Mouse (Mus musculus): ENCODE results near the gene Insig2. TPM values are rescaled to one million over a fixed set of nuclear protein-coding genes. Genes with fewer than 3 reads are reported as not detected.
A peak's percentile ranks its signal among the peaks of the same experiment; 100 is the strongest.

Gene Insig2
- polyA plus RNA-seq, 1 experiment from 2014 or later: 38.9 TPM

DNA sequence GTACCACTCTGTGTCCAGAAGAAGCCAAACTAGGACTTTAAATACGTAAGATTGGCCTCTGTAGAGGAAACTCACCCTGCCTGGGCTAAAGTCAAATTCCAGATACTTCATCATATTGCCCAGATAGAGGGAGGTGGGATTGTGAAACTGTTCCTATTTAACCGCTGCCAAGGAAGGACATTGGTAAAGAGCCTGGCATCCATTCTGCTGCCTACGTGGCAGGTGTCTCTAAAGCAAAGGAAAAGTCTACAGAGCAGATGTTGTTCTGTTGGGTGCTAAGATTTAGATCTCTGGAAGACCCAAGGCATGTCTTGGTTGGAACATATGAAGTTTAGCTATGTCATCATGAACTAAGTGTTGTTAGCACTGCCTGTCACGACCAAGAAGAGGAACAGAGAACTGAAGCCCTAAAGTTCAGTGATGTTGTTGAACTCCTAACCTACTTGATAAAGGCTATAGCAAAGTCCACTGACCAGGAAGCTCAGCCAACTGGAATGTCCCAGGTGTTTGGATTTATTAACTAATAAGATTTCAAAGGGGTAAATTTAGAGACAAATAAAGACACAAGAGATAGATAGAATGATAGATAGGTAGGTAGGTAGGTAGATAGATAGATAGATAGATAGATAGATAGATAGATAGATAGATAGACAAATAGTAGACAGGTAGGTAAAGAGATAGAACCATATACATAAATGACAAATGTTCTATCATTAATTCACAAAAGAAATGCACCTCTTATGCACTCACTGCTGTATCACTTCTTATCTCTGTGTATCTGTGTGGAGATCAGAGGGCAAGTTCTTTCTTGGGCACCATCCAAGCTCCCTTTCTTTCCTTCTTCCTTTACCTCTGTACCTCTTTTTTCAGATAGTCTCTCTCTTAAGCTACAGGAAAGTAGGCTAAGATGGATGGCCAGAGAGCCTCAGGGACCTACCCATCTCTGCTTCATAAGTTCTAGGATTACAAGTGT lies 16.8 kb upstream of the Insig2 start:
- no peaks in the 10 kb centered on the region for H3K27me3 ChIP-seq (replicated peaks; ENCODE audit: control insufficient read depth, insufficient read depth, low read length)
- no peaks in the 10 kb centered on the region for H3K4me1 ChIP-seq (replicated peaks; ENCODE audit: control insufficient read depth, insufficient read depth, low read length)
- ATAC-seq: no peak
- H3K4me2 ChIP-seq (replicated peaks; ENCODE audit: low read depth): no peak overlapping the region
- no peak overlapping the region for H3K9ac ChIP-seq (ENCODE audit: low read depth, low read length)
- H3K27ac ChIP-seq (ENCODE audit: low read depth, low read length): no peak overlapping the region
- H3K4me3 ChIP-seq (ENCODE audit: low read depth, low read length): no peak overlapping the region
- TF ChIP-seq CTCF (IDR thresholded peaks at IDR 0.05; ENCODE audit: low read depth): no peak
- 76% methylated on average over 4 of the region's 4 CpGs for WGBS
- H3K9me3 ChIP-seq (ENCODE audit: control insufficient read depth): no peaks in the 10 kb centered on the region
- no peaks in the 10 kb centered on the region for H3K36me3 ChIP-seq (ENCODE audit: control insufficient read depth, insufficient read depth)

DNA sequence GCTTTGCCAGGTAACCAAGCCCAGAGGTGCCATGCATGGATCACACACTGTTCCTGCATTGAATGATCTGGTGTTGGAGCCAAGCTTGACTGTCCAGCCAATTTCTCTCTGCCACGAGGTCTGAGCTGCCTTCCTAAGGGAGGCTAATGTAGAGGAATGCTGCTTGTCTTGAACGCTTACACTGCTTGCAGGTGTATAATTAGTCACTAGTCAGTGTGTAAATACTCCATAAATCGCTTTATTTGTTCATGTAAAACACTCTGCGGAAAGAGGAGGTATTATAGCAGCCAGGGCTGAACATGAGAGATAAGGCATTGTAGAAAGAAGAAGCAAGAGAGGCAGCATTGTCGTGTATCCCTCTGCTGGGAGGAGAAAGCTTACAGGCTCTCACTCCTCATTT lies 11.6 kb upstream of the Insig2 start:
- Histone ChIP-seq H3K36me3 (ENCODE audit: control insufficient read depth, insufficient read depth) (no peaks in the 10 kb centered on the region), H3K4me1 (replicated peaks; ENCODE audit: control insufficient read depth, insufficient read depth, low read length) (no peaks in the 10 kb centered on the region), H3K27ac (ENCODE audit: low read depth, low read length) (no peak overlapping the region), H3K4me3 (ENCODE audit: low read depth, low read length) (no peak overlapping the region), H3K27me3 (replicated peaks; ENCODE audit: control insufficient read depth, insufficient read depth, low read length) (no peaks in the 10 kb centered on the region), H3K4me2 (replicated peaks; ENCODE audit: low read depth) (no peak overlapping the region), H3K9ac (ENCODE audit: low read depth, low read length) (no peak overlapping the region), H3K9me3 (ENCODE audit: control insufficient read depth) (no peaks in the 10 kb centered on the region)
- no peak for TF ChIP-seq CTCF (IDR thresholded peaks at IDR 0.05; ENCODE audit: low read depth)
- 20% methylated on average over 5 of the region's 5 CpGs for WGBS
- ATAC-seq: no peak

DNA sequence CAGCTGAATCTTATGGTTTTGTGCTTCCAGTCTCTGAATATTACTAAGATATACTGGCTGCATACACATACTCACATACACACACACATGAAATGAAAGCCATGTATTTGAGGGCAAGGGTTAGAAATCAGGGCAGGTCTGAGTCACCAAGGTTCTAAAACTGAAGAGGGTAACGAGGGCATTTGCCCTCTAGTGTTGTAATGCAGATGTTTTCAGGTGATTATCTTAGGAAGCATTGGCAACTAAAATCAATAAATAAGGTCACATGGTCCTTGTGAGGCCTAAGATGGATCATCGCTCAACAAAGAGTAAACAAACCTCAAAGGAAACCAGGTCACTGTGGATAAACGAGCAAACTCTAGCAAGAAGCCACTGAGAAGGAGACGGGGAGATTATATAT lies 3.4 kb upstream of the Insig2 start:
- H3K4me1 ChIP-seq (replicated peaks; ENCODE audit: control insufficient read depth, insufficient read depth, low read length): no peaks in the 10 kb centered on the region

DNA sequence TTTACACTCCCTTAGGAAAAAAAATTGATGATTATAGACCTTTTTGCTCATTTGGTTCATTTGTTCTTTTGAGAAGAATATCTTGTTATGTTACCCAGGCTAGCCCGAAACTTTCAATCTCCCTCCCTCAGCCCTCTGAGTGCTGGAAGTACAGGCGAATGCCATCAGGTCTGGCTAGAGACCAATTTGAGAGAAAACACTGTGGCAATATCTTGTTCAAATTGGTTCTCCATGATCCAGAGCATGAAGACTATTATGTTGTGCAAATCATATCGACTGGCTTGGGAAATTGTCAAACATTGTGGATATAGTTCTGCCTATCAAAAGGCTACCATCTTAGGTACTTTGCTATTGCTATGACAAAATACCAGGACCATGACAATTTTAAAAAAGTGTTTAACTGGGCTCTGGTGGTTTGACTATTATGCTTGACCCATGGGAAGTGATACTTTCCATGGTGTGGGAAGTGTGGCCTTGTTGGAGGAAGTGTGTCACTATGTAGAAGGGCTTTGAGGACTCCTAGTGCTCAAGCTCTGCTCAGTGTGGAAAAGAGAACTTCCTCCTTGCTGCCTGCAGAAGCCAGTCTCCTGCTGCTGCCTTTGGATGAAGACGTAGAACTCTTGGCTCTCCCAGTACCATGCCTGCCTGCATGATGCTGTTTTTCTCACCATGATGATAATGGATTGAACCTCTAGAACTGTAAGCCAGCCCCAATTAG lies 1.8 kb upstream of the Insig2 start:
- no peak overlapping the region for H3K4me2 ChIP-seq (replicated peaks; ENCODE audit: low read depth)

More for the DNA sequence above, 3.4 kb upstream of the Insig2 start:
- peak; percentile 49; the same call in 1 of the 2 replicates for ATAC-seq
- no peak overlapping the region for H3K27ac ChIP-seq (ENCODE audit: low read depth, low read length)
- WGBS: 26% methylated on average over 4 of the region's 4 CpGs
- H3K9ac ChIP-seq (ENCODE audit: low read depth, low read length): no peak overlapping the region
- H3K4me2 ChIP-seq (replicated peaks; ENCODE audit: low read depth): no peak overlapping the region
- H3K36me3 ChIP-seq (ENCODE audit: control insufficient read depth, insufficient read depth): no peaks in the 10 kb centered on the region
- no peak overlapping the region for H3K4me3 ChIP-seq (ENCODE audit: low read depth, low read length)
- no peaks in the 10 kb centered on the region for H3K27me3 ChIP-seq (replicated peaks; ENCODE audit: control insufficient read depth, insufficient read depth, low read length)
- TF ChIP-seq CTCF (IDR thresholded peaks at IDR 0.05; ENCODE audit: low read depth): 0 out of 2 replicates have a peak, but pooled peaks have one; percentile 10
- no peaks in the 10 kb centered on the region for H3K9me3 ChIP-seq (ENCODE audit: control insufficient read depth)

DNA sequence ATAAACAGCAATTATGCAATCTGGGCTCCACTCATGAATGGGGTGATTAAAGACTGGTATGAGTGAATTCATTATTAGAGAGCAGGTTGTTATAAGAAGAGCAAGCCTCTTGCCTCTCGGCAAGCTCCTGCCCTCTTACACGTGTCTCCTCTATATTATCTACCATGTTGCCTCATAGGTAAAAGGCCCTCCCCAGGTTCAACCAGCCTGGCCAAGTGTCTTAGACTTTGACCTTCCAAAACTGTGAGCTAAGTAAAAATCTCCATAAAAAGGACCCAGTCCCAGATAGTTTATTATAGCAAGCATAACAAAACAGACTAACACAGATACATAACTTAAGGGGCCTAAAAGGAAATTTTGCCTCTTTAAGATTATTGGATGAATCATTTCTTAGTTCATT lies 1.8 kb downstream of the Insig2 start:
- H3K4me3 ChIP-seq (ENCODE audit: low read depth, low read length): no peak overlapping the region
- no peak overlapping the region for H3K4me2 ChIP-seq (replicated peaks; ENCODE audit: low read depth)
- no peak for ATAC-seq
- no peaks in the 10 kb centered on the region for H3K9me3 ChIP-seq (ENCODE audit: control insufficient read depth)
- no peak overlapping the region for H3K9ac ChIP-seq (ENCODE audit: low read depth, low read length)
- H3K36me3 ChIP-seq (ENCODE audit: control insufficient read depth, insufficient read depth): no peaks in the 10 kb centered on the region
- H3K4me1 ChIP-seq (replicated peaks; ENCODE audit: control insufficient read depth, insufficient read depth, low read length): 0 out of 2 replicates have a peak, but pooled peaks cover 12% of the 10 kb centered on the region
- TF ChIP-seq CTCF (IDR thresholded peaks at IDR 0.05; ENCODE audit: low read depth): no peak
- H3K27ac ChIP-seq (ENCODE audit: low read depth, low read length): no peak overlapping the region
- 54% methylated on average over 2 of the region's 2 CpGs for WGBS
- no peaks in the 10 kb centered on the region for H3K27me3 ChIP-seq (replicated peaks; ENCODE audit: control insufficient read depth, insufficient read depth, low read length)

More for the DNA sequence above, 1.8 kb upstream of the Insig2 start:
- H3K9me3 ChIP-seq (ENCODE audit: control insufficient read depth): no peaks in the 10 kb centered on the region
- no peaks in the 10 kb centered on the region for H3K27me3 ChIP-seq (replicated peaks; ENCODE audit: control insufficient read depth, insufficient read depth, low read length)
- H3K27ac ChIP-seq (ENCODE audit: low read depth, low read length): no peak overlapping the region
- no peaks in the 10 kb centered on the region for H3K36me3 ChIP-seq (ENCODE audit: control insufficient read depth, insufficient read depth)
- TF ChIP-seq CTCF (IDR thresholded peaks at IDR 0.05; ENCODE audit: low read depth): no peak
- H3K4me3 ChIP-seq (ENCODE audit: low read depth, low read length): no peak overlapping the region
- no peak for ATAC-seq
- no peaks in the 10 kb centered on the region for H3K4me1 ChIP-seq (replicated peaks; ENCODE audit: control insufficient read depth, insufficient read depth, low read length)
- 94% methylated on average over 4 of the region's 4 CpGs for WGBS
- no peak overlapping the region for H3K9ac ChIP-seq (ENCODE audit: low read depth, low read length)

DNA sequence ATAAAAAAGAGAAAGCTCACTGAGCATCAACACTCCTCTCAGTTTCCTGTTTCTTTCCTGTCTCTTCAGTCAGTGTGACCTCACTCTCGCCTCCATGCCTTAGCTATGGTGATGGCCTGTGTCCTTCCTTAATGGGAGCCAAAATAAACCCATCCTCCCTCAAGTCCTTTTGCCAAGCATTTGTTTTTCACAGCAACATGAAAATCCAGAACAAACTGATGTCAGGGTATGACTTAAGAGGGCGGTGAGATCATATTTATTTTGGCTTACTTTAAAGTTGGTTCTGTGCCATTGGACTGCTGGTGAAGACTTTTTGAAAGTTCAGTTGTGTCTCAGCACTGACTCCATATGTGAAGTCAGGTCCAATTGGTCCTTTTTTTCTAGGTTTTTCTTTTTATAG lies 3.0 kb downstream of the Insig2 start:
- Histone ChIP-seq H3K27me3 (replicated peaks; ENCODE audit: control insufficient read depth, insufficient read depth, low read length) (no peaks in the 10 kb centered on the region), H3K27ac (ENCODE audit: low read depth, low read length) (no peak overlapping the region), H3K4me2 (replicated peaks; ENCODE audit: low read depth) (no peak overlapping the region), H3K9me3 (ENCODE audit: control insufficient read depth) (no peaks in the 10 kb centered on the region), H3K9ac (ENCODE audit: low read depth, low read length) (no peak overlapping the region), H3K4me3 (ENCODE audit: low read depth, low read length) (no peak overlapping the region), H3K4me1 (replicated peaks; ENCODE audit: control insufficient read depth, insufficient read depth, low read length) (0 out of 2 replicates have a peak, but pooled peaks cover 12% of the 10 kb centered on the region), H3K36me3 (ENCODE audit: control insufficient read depth, insufficient read depth) (no peaks in the 10 kb centered on the region)
- ATAC-seq: no peak
- 80% methylated on average over 2 of the region's 2 CpGs for WGBS
- TF ChIP-seq CTCF (IDR thresholded peaks at IDR 0.05; ENCODE audit: low read depth): no peak
